Mouse (Mus musculus): ENCODE results near the gene Rho. TPM values are rescaled to one million over a fixed set of nuclear protein-coding genes. Genes with fewer than 3 reads are reported as not detected.

The Rho gene
- polyA plus RNA-seq, 1 experiment from 2014 or later = 0.16 TPM

GRCm38 (mm10) chr6:115943498-115944427 lies 12.2 kb downstream of the Rho start:
- no peak overlapping the region for H3K4me2 ChIP-seq (replicated peaks; ENCODE audit: low read depth)
- H3K9ac ChIP-seq (ENCODE audit: low read depth, low read length) = no peak overlapping the region
- H3K36me3 ChIP-seq (ENCODE audit: control insufficient read depth, insufficient read depth) = no peaks in the 10 kb centered on the region
- H3K9me3 ChIP-seq (ENCODE audit: control insufficient read depth) = no peaks in the 10 kb centered on the region
- 65% methylated on average over 9 of the region's 9 CpGs for WGBS
- H3K27me3 ChIP-seq (replicated peaks; ENCODE audit: control insufficient read depth, insufficient read depth, low read length) = no peaks in the 10 kb centered on the region
- H3K4me3 ChIP-seq (ENCODE audit: low read depth, low read length) = no peak overlapping the region
- H3K27ac ChIP-seq (ENCODE audit: low read depth, low read length) = no peak overlapping the region
- no peak for ATAC-seq
- TF ChIP-seq CTCF (IDR thresholded peaks at IDR 0.05; ENCODE audit: low read depth) = no peak
- H3K4me1 ChIP-seq (replicated peaks; ENCODE audit: control insufficient read depth, insufficient read depth, low read length) = no peaks in the 10 kb centered on the region

- TF ChIP-seq CTCF (IDR thresholded peaks at IDR 0.05; ENCODE audit: low read depth) = no peak
- H3K4me1 ChIP-seq (replicated peaks; ENCODE audit: control insufficient read depth, insufficient read depth, low read length) = no peaks in the 10 kb centered on the region
- H3K27ac ChIP-seq (ENCODE audit: low read depth, low read length) = no peak within 1 kb of the TSS
- H3K9ac ChIP-seq (ENCODE audit: low read depth, low read length) = no peak within 1 kb of the TSS
- H3K4me3 ChIP-seq (ENCODE audit: low read depth, low read length) = no peak within 1 kb of the TSS
- no peaks in the 10 kb centered on the region for H3K9me3 ChIP-seq (ENCODE audit: control insufficient read depth)
- H3K4me2 ChIP-seq (replicated peaks; ENCODE audit: low read depth) = no peak within 1 kb of the TSS
- no peak; the same call in 1 of the 2 replicates for ATAC-seq
- no peaks in the 10 kb centered on the region for H3K36me3 ChIP-seq (ENCODE audit: control insufficient read depth, insufficient read depth)
- no peaks in the 10 kb centered on the region for H3K27me3 ChIP-seq (replicated peaks; ENCODE audit: control insufficient read depth, insufficient read depth, low read length)
- 82% methylated on average over 5 of the region's 5 CpGs for WGBS
These were observed 13.1 kb downstream of the Rho start, which contains the start of gene H1foo for GRCm38 (mm10) chr6:115944638-115945037. H1foo (plus strand) TSS chr6:115944938.

- H3K4me2 ChIP-seq (replicated peaks; ENCODE audit: low read depth) = no peak overlapping the region
- H3K4me3 ChIP-seq (ENCODE audit: low read depth, low read length) = no peak overlapping the region
- H3K9me3 ChIP-seq (ENCODE audit: control insufficient read depth) = no peaks in the 10 kb centered on the region
- no peaks in the 10 kb centered on the region for H3K27me3 ChIP-seq (replicated peaks; ENCODE audit: control insufficient read depth, insufficient read depth, low read length)
- TF ChIP-seq CTCF (IDR thresholded peaks at IDR 0.05; ENCODE audit: low read depth) = no peak
- no peaks in the 10 kb centered on the region for H3K36me3 ChIP-seq (ENCODE audit: control insufficient read depth, insufficient read depth)
- 73% methylated on average over 8 of the region's 8 CpGs for WGBS
- ATAC-seq = no peak
- H3K9ac ChIP-seq (ENCODE audit: low read depth, low read length) = no peak overlapping the region
- no peak overlapping the region for H3K27ac ChIP-seq (ENCODE audit: low read depth, low read length)
- no peaks in the 10 kb centered on the region for H3K4me1 ChIP-seq (replicated peaks; ENCODE audit: control insufficient read depth, insufficient read depth, low read length)
These were observed 14.1 kb downstream of the Rho start for GRCm38 (mm10) chr6:115945633-115946032.

- no peak for ATAC-seq
- H3K9ac ChIP-seq (ENCODE audit: low read depth, low read length) = no peak overlapping the region
- H3K4me1 ChIP-seq (replicated peaks; ENCODE audit: control insufficient read depth, insufficient read depth, low read length) = no peaks in the 10 kb centered on the region
- H3K4me2 ChIP-seq (replicated peaks; ENCODE audit: low read depth) = no peak overlapping the region
- H3K27ac ChIP-seq (ENCODE audit: low read depth, low read length) = no peak overlapping the region
- no peaks in the 10 kb centered on the region for H3K9me3 ChIP-seq (ENCODE audit: control insufficient read depth)
- no peak for TF ChIP-seq CTCF (IDR thresholded peaks at IDR 0.05; ENCODE audit: low read depth)
- H3K27me3 ChIP-seq (replicated peaks; ENCODE audit: control insufficient read depth, insufficient read depth, low read length) = no peaks in the 10 kb centered on the region
- 46% methylated on average over 6 of the region's 6 CpGs for WGBS
- H3K36me3 ChIP-seq (ENCODE audit: control insufficient read depth, insufficient read depth) = no peaks in the 10 kb centered on the region
- H3K4me3 ChIP-seq (ENCODE audit: low read depth, low read length) = no peak overlapping the region
These were observed 14.8 kb downstream of the Rho start for GRCm38 (mm10) chr6:115946389-115946788.

GRCm38 (mm10) chr6:115954506-115955074 lies 23.0 kb downstream of the Rho start:
- 83% methylated on average over 9 of the region's 9 CpGs for WGBS
- no peak overlapping the region for H3K27ac ChIP-seq (ENCODE audit: low read depth, low read length)
- H3K36me3 ChIP-seq (ENCODE audit: control insufficient read depth, insufficient read depth) = 0 out of 2 replicates have a peak, but pooled peaks cover 6% of the 10 kb centered on the region

GRCm38 (mm10) chr6:115955169-115955568 lies 23.6 kb downstream of the Rho start:
- no peak for TF ChIP-seq CTCF (IDR thresholded peaks at IDR 0.05; ENCODE audit: low read depth)
- Histone ChIP-seq H3K27ac (ENCODE audit: low read depth, low read length) (no peak overlapping the region), H3K36me3 (ENCODE audit: control insufficient read depth, insufficient read depth) (0 out of 2 replicates have a peak, but pooled peaks cover 6% of the 10 kb centered on the region), H3K27me3 (replicated peaks; ENCODE audit: control insufficient read depth, insufficient read depth, low read length) (no peaks in the 10 kb centered on the region), H3K9me3 (ENCODE audit: control insufficient read depth) (no peaks in the 10 kb centered on the region), H3K4me2 (replicated peaks; ENCODE audit: low read depth) (no peak overlapping the region), H3K4me3 (ENCODE audit: low read depth, low read length) (no peak overlapping the region), H3K4me1 (replicated peaks; ENCODE audit: control insufficient read depth, insufficient read depth, low read length) (peaks cover 3% of the 10 kb centered on the region), H3K9ac (ENCODE audit: low read depth, low read length) (no peak overlapping the region)
- ATAC-seq = no peak
- WGBS = 90% methylated on average over 4 of the region's 4 CpGs

More at GRCm38 (mm10) chr6:115954506-115955074, 23.0 kb downstream of the Rho start:
- Histone ChIP-seq H3K4me3 (ENCODE audit: low read depth, low read length) (no peak overlapping the region), H3K4me1 (replicated peaks; ENCODE audit: control insufficient read depth, insufficient read depth, low read length) (peaks cover 3% of the 10 kb centered on the region), H3K4me2 (replicated peaks; ENCODE audit: low read depth) (no peak overlapping the region), H3K27me3 (replicated peaks; ENCODE audit: control insufficient read depth, insufficient read depth, low read length) (no peaks in the 10 kb centered on the region), H3K9me3 (ENCODE audit: control insufficient read depth) (no peaks in the 10 kb centered on the region), H3K9ac (ENCODE audit: low read depth, low read length) (no peak overlapping the region)
- TF ChIP-seq CTCF (IDR thresholded peaks at IDR 0.05; ENCODE audit: low read depth) = no peak
- no peak for ATAC-seq

All from intestine, postnatal 0 days (tissue).